In the genomic region with DNA sequence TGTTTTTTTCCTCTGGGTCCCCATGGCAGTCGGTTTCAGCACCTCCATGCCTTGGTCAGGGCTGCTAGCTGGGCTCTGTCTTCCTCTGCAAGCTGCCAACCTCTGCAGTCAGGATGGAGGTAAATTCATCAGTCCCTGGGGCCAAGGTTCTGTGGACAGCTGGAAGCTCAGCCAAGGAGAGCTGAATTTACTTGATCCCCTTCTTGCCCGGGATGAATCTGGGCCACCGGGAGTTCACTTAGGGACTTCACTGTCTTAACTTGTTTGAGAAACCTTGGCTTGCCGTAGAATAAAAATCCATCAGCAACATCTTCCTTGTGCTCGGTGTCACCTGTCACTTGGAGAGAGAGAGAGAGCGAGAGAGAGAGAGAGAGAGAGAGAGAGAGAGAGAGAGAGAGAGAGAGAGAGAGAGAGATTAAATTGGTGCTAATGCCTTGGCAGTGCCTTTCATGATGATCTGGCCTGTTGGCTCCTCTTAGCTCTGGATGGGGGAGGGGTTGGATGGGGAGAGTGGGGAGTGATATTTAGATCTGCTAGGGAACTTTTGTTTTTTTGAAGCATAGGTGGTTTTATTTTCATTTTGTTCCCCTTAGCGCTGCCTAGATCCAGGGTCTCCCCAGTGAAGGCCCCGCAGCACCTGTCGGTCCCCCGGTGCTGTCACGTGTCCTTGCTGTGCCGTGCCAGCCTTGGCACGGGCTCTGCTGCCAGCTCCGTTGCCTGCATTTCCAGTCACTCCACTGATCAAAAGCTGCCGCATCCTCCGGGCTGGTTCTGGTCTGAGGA, we compare ENCODE assay signal across 13 mouse cellular contexts. TPM values are rescaled to one million over a fixed set of nuclear protein-coding genes. Genes with fewer than 3 reads are reported as not detected.
DNase-seq lines count a peak whose midpoint lies in the region; TF ChIP-seq lines count a peak whose summit lies in the region.
"Had no signal": no experiment of that assay in that cellular context is flagged by ENCODE, and none has a peak within 500 bp of the region (broad histone marks: within the 10 kb centered on the region; RNA-seq: fewer than 3 reads in every experiment).

No protein-coding gene starts in this region.

- TF ChIP-seq CTCF in liver, adult 2 months (IDR thresholded peaks at IDR 0.05; ENCODE audit: low read depth, low read length): no peak

- peak; percentile 36 for DNase-seq in gastrocnemius, adult 18-20 months (ENCODE audit: low spot score)
- no peak for DNase-seq in gastrocnemius, postnatal 36 days
- DNase-seq in liver, adult 2 months (ENCODE audit: extremely low read depth, low read depth, low spot score): peak; percentile 66
- DNase-seq in liver: no peak
- peak; percentile 80 to 82 for DNase-seq in cerebellum, postnatal 25 days
- DNase-seq in layer of hippocampus, postnatal 25 days (ENCODE audit: extremely low spot score in 1 of 2, low spot score in 1 of 2): peak; percentile 27 to 31
- no peak for DNase-seq in frontal cortex, adult 2 months (ENCODE audit: extremely low spot score in 1 of 2, low spot score in 1 of 2)
- DNase-seq in natural killer cell, adult 2 months (ENCODE audit: low spot score in 2 of 2): no peak
- DNase-seq: thymus, postnatal 36 days had no signal

- WGBS in liver, adult 2 months: 70% methylated on average over 15 of the region's 16 CpGs

- peaks cover 15% of the 10 kb centered on the region for H3K4me1 ChIP-seq in liver, adult 2 months (ENCODE audit: control insufficient read depth, insufficient read depth, low read length)

- TF ChIP-seq POLR2A in liver, adult 2 months (IDR thresholded peaks at IDR 0.05; ENCODE audit: extremely low read depth, insufficient read depth, low read length): no peak

- no peak overlapping the region for H3K27ac ChIP-seq in liver, adult 2 months (replicated peaks; ENCODE audit: insufficient read depth, low read depth, low read length)
- H3K27ac ChIP-seq: hindbrain, embryonic 10.5 days; liver, embryonic 14.5 days; macrophage had no signal

- H3K9ac ChIP-seq in liver, adult 2 months (ENCODE audit: low read depth, low read length): no peak overlapping the region
- H3K9ac ChIP-seq: liver, embryonic 14.5 days had no signal

- H3K27me3 ChIP-seq in liver, adult 2 months (ENCODE audit: control insufficient read depth, insufficient read depth, low read length): no peaks in the 10 kb centered on the region

- no peaks in the 10 kb centered on the region for H3K36me3 ChIP-seq in liver, adult 2 months (ENCODE audit: control insufficient read depth, insufficient read depth, low read length)
- H3K36me3 ChIP-seq: hindbrain, embryonic 10.5 days had no signal

- H3K79me2 ChIP-seq in liver, adult 2 months (ENCODE audit: control insufficient read depth, insufficient read depth, low read length): peaks cover 21% of the 10 kb centered on the region

- no peak overlapping the region for H3K4me3 ChIP-seq in liver, adult 2 months (ENCODE audit: insufficient read depth, low read depth, low read length)
- H3K4me3 ChIP-seq: hindbrain, embryonic 10.5 days had no signal

- intact Hi-C loops in gastrocnemius, postnatal 36 days (cut with DNase I): no loop called here

RNA-seq across cellular contexts. Expression of a gene that starts 44.6 kb away (rescaled TPM):
- under 1 TPM; 0.14 to 0.23 TPM for total RNA-seq in gastrocnemius, adult 18-20 months (2021)
- total RNA-seq in gastrocnemius, postnatal 36 days (2021): under 1 TPM; 0.10 to 0.48 TPM
- total RNA-seq in liver, adult 2 months (2014; rRNA removed): 17.6 and 21.8 TPM in 2 replicates
- polyA plus RNA-seq in liver, adult 2 months (2012; rRNA removed): 25.2 and 25.8 TPM in 2 replicates
- under 1 TPM; 0.37 to 0.47 TPM for total RNA-seq in layer of hippocampus, postnatal 25 days (2021)
- 0.38 and 1.0 TPM in 2 replicates for polyA plus RNA-seq in frontal cortex, adult 2 months (2012; rRNA removed)

RNA-seq across cellular contexts. Expression of a gene that starts 54.2 kb away (rescaled TPM):
- total RNA-seq in gastrocnemius, adult 18-20 months (2021): 1 to 10 TPM; 4.2 to 4.6 TPM
- total RNA-seq in gastrocnemius, postnatal 36 days (2021): 1 to 10 TPM; 4.6 to 5.4 TPM
- 1.1 and 1.5 TPM in 2 replicates for total RNA-seq in liver, adult 2 months (2014; rRNA removed)
- polyA plus RNA-seq in liver, adult 2 months (2012; rRNA removed): 0.15 and 0.32 TPM in 2 replicates
- total RNA-seq in layer of hippocampus, postnatal 25 days (2021): 1 to 10 TPM; 2.4 to 3.3 TPM
- 0.80 and 1.3 TPM in 2 replicates for polyA plus RNA-seq in frontal cortex, adult 2 months (2012; rRNA removed)
- polyA plus RNA-seq: heart, embryonic 11.5 days; hindbrain, embryonic 10.5 days; liver, embryonic 14.5 days had no signal

Comparison
In these comparisons a context has a peak if more than half of its experiments do, and no peak if none do; other contexts are left out.
1. DNase-seq: peak in gastrocnemius, adult 18-20 months (single experiment), liver, adult 2 months (single experiment), cerebellum, postnatal 25 days (2 of 2) and layer of hippocampus, postnatal 25 days (2 of 2); none in gastrocnemius, postnatal 36 days (0 of 2), liver (single experiment), frontal cortex, adult 2 months (0 of 2) and natural killer cell, adult 2 months (0 of 2).
2. RNA of a gene that starts 44.6 kb away (total RNA-seq): 17.6 to 21.8 TPM in liver, adult 2 months; 0.10 to 0.48 TPM in gastrocnemius, postnatal 36 days, 0.37 to 0.47 TPM in layer of hippocampus, postnatal 25 days and 0.14 to 0.23 TPM in gastrocnemius, adult 18-20 months; every median in the first group is over 10 times any median in the second.